Comparison of ENCODE assay signal across 8 mouse cellular contexts in the genomic region with DNA sequence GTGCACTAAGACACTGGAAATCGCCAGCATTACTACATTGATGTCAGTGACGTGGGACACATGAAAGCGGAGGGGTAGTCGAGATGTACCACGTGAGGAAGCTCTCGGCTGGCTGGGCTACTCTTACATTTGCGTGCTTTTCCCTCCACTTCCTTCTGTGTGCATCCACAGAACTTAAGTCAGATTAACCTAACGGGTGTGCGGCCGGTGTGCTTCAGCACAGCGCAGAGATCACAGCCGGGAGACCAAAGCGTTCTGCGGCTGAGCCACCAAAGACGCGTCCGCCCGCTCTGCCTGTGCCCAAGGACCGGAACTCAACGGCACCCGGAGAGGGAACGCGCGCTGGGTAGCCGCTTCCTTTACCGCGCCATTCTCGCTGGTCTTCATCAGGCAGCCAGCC. TPM values are rescaled to one million over a fixed set of nuclear protein-coding genes. Genes with fewer than 3 reads are reported as not detected.
A peak's percentile ranks its signal among the peaks of the same experiment; 100 is the strongest.
DNase-seq lines count a peak whose midpoint lies in the region; ATAC-seq lines count a peak whose summit lies in the region.

No protein-coding gene starts in this region.

- H3K4me1 ChIP-seq in heart, embryonic 11.5 days (ENCODE audit: control insufficient read depth, insufficient read depth, low read length): peaks cover 16% of the 10 kb centered on the region
- H3K4me1 ChIP-seq in hindbrain, embryonic 14.5 days (replicated peaks; ENCODE audit: control insufficient read depth, insufficient read depth, low read length): peaks cover 21% of the 10 kb centered on the region
- H3K4me1 ChIP-seq in midbrain, embryonic 13.5 days (replicated peaks): peaks cover 28% of the 10 kb centered on the region

- H3K27ac ChIP-seq in heart, embryonic 11.5 days (ENCODE audit: low read depth, low read length): no peak overlapping the region
- H3K27ac ChIP-seq in hindbrain, embryonic 14.5 days: peak overlapping the region; percentile 77
- H3K27ac ChIP-seq in midbrain, embryonic 13.5 days: peak overlapping the region; percentile 48

- DNase-seq in heart, postnatal 25 days (ENCODE audit: low spot score): no peak
- peak; percentile 45 for DNase-seq in 3T3-L1 (ENCODE audit: low read depth, low spot score)
- peak; percentile 53 for DNase-seq in brain, adult 2 months (ENCODE audit: low read depth, low spot score)
- DNase-seq in hindbrain, embryonic 14.5 days (ENCODE audit: low spot score): no peak
- DNase-seq in layer of hippocampus, postnatal 10 days (ENCODE audit: low spot score in 2 of 2): no peak
- no peak for DNase-seq in right cerebral cortex, postnatal 10 days (ENCODE audit: low spot score in 2 of 2)

- no peaks in the 10 kb centered on the region for H3K27me3 ChIP-seq in heart, embryonic 11.5 days (ENCODE audit: control insufficient read depth, insufficient read depth, low read length)
- no peaks in the 10 kb centered on the region for H3K27me3 ChIP-seq in hindbrain, embryonic 14.5 days (ENCODE audit: control insufficient read depth, insufficient read depth, low read length)
- no peaks in the 10 kb centered on the region for H3K27me3 ChIP-seq in midbrain, embryonic 13.5 days

- peak overlapping the region; percentile 87 for H3K9ac ChIP-seq in heart, embryonic 11.5 days (ENCODE audit: low read depth, low read length)
- peak overlapping the region; percentile 76 for H3K9ac ChIP-seq in hindbrain, embryonic 14.5 days
- peak overlapping the region; percentile 79 for H3K9ac ChIP-seq in midbrain, embryonic 13.5 days (replicated peaks)

- peak overlapping the region; percentile 93 for H3K4me3 ChIP-seq in heart, embryonic 11.5 days (ENCODE audit: low read depth, low read length)
- H3K4me3 ChIP-seq in hindbrain, embryonic 14.5 days (replicated peaks; ENCODE audit: low read length): peak overlapping the region; percentile 85
- H3K4me3 ChIP-seq in midbrain, embryonic 13.5 days (replicated peaks): peak overlapping the region; percentile 86

- H3K4me2 ChIP-seq in heart, embryonic 11.5 days: peak overlapping the region; percentile 94
- H3K4me2 ChIP-seq in hindbrain, embryonic 14.5 days (replicated peaks): peak overlapping the region; percentile 95
- H3K4me2 ChIP-seq in midbrain, embryonic 13.5 days (replicated peaks): peak overlapping the region; percentile 85

- intact Hi-C loops in heart, postnatal 25 days (cut with DNase I): loop anchor here (5.0 kb wide), 1 partner anchor 50 kb away; the partner anchor contains the start of genes Mms19 and Ubtd1

- no peaks in the 10 kb centered on the region for H3K9me3 ChIP-seq in heart, embryonic 11.5 days (replicated peaks; ENCODE audit: control insufficient read depth, low read length)
- H3K9me3 ChIP-seq in hindbrain, embryonic 14.5 days (ENCODE audit: control insufficient read depth, low read length): no peaks in the 10 kb centered on the region
- no peaks in the 10 kb centered on the region for H3K9me3 ChIP-seq in midbrain, embryonic 13.5 days

- peaks cover 5% of the 10 kb centered on the region for H3K36me3 ChIP-seq in heart, embryonic 11.5 days (ENCODE audit: control insufficient read depth, insufficient read depth, low read length)
- H3K36me3 ChIP-seq in hindbrain, embryonic 14.5 days (replicated peaks; ENCODE audit: control insufficient read depth, insufficient read depth): peaks cover 37% of the 10 kb centered on the region
- H3K36me3 ChIP-seq in midbrain, embryonic 13.5 days: peaks cover 28% of the 10 kb centered on the region

- ATAC-seq in heart, embryonic 11.5 days (replicated peaks; ENCODE audit: insufficient number of reproducible peaks, low FRiP score, low TSS enrichment): 0 out of 2 replicates have a peak, but pooled peaks have one; percentile 18
- ATAC-seq in hindbrain, embryonic 14.5 days (ENCODE audit: low FRiP score): peak; percentile 11
- ATAC-seq in midbrain, embryonic 13.5 days: no peak; the same call in 1 of the 2 replicates

- 1% methylated on average over 28 of the region's 28 CpGs for WGBS in heart, embryonic 11.5 days (ENCODE audit: insufficient replicate concordance)
- WGBS in hindbrain, embryonic 14.5 days: under 1% methylated on average over 28 of the region's 28 CpGs
- WGBS in midbrain, embryonic 13.5 days: under 1% methylated on average over 28 of the region's 28 CpGs

RNA-seq across cellular contexts. Expression of gene Exosc1, which starts 0.5 kb away (rescaled TPM):
- 50.6 and 54.8 TPM in 2 replicates for polyA plus RNA-seq in heart, embryonic 11.5 days (2014; fragmentation: Nextera tagmentation; extraction: Ambion mirVana)
- total RNA-seq in heart, postnatal 25 days (2021): 10 to 100 TPM; 10.8 to 12.4 TPM
- 51.9 and 64.0 TPM in 2 replicates for polyA plus RNA-seq in hindbrain, embryonic 14.5 days (2014; fragmentation: Nextera tagmentation; extraction: Ambion mirVana)
- 68.5 and 70.0 TPM in 2 replicates for polyA plus RNA-seq in midbrain, embryonic 13.5 days (2015; fragmentation: Nextera tagmentation; extraction: Ambion mirVana)
- 10 to 100 TPM; 28.8 to 32.2 TPM for total RNA-seq in layer of hippocampus, postnatal 10 days (2021)

RNA-seq across cellular contexts. Expression of gene Zdhhc16, which starts 0.6 kb away (rescaled TPM):
- 49.5 and 49.6 TPM in 2 replicates for polyA plus RNA-seq in heart, embryonic 11.5 days (2014; fragmentation: Nextera tagmentation; extraction: Ambion mirVana)
- total RNA-seq in heart, postnatal 25 days (2021): 10 to 100 TPM; 17.1 to 17.6 TPM
- 70.6 and 70.8 TPM in 2 replicates for polyA plus RNA-seq in hindbrain, embryonic 14.5 days (2014; fragmentation: Nextera tagmentation; extraction: Ambion mirVana)
- polyA plus RNA-seq in midbrain, embryonic 13.5 days (2015; fragmentation: Nextera tagmentation; extraction: Ambion mirVana): 86.1 and 87.6 TPM in 2 replicates
- 10 to 100 TPM; 60.2 to 67.4 TPM for total RNA-seq in layer of hippocampus, postnatal 10 days (2021)

RNA-seq across cellular contexts. Expression of gene Pgam1, which starts 21.0 kb away (rescaled TPM):
- 1,127 and 1,144 TPM in 2 replicates for polyA plus RNA-seq in heart, embryonic 11.5 days (2014; fragmentation: Nextera tagmentation; extraction: Ambion mirVana)
- 100 to 1,000 TPM in 1 of 2 experiments, 10 to 100 TPM in 1; 98.5 to 103 TPM for total RNA-seq in heart, postnatal 25 days (2021)
- polyA plus RNA-seq in hindbrain, embryonic 14.5 days (2014; fragmentation: Nextera tagmentation; extraction: Ambion mirVana): 498 and 547 TPM in 2 replicates
- 445 and 453 TPM in 2 replicates for polyA plus RNA-seq in midbrain, embryonic 13.5 days (2015; fragmentation: Nextera tagmentation; extraction: Ambion mirVana)
- total RNA-seq in layer of hippocampus, postnatal 10 days (2021): 100 to 1,000 TPM; 451 to 486 TPM

RNA-seq across cellular contexts. Expression of gene Rrp12, which starts 36.7 kb away (rescaled TPM):
- polyA plus RNA-seq in heart, embryonic 11.5 days (2014; fragmentation: Nextera tagmentation; extraction: Ambion mirVana): 8.5 and 10.4 TPM in 2 replicates
- total RNA-seq in heart, postnatal 25 days (2021): 10 to 100 TPM; 14.1 to 15.5 TPM
- polyA plus RNA-seq in hindbrain, embryonic 14.5 days (2014; fragmentation: Nextera tagmentation; extraction: Ambion mirVana): 13.2 and 16.2 TPM in 2 replicates
- 14.6 and 15.7 TPM in 2 replicates for polyA plus RNA-seq in midbrain, embryonic 13.5 days (2015; fragmentation: Nextera tagmentation; extraction: Ambion mirVana)
- total RNA-seq in layer of hippocampus, postnatal 10 days (2021): 10 to 100 TPM; 36.3 to 37.1 TPM

RNA-seq across cellular contexts. Expression of gene Mms19, which starts 48.3 kb away (rescaled TPM):
- polyA plus RNA-seq in heart, embryonic 11.5 days (2014; fragmentation: Nextera tagmentation; extraction: Ambion mirVana): 24.8 and 26.9 TPM in 2 replicates
- total RNA-seq in heart, postnatal 25 days (2021): 10 to 100 TPM; 13.2 to 17.2 TPM
- polyA plus RNA-seq in hindbrain, embryonic 14.5 days (2014; fragmentation: Nextera tagmentation; extraction: Ambion mirVana): 29.6 and 31.6 TPM in 2 replicates
- polyA plus RNA-seq in midbrain, embryonic 13.5 days (2015; fragmentation: Nextera tagmentation; extraction: Ambion mirVana): 32.4 and 34.8 TPM in 2 replicates
- total RNA-seq in layer of hippocampus, postnatal 10 days (2021): 10 to 100 TPM; 28.9 to 35.2 TPM

Comparison
In these comparisons a context has a peak if more than half of its experiments do, and no peak if none do; other contexts are left out.
1. DNase-seq: peak in 3T3-L1 (single experiment) and brain, adult 2 months (single experiment); none in heart, postnatal 25 days (single experiment), hindbrain, embryonic 14.5 days (single experiment), layer of hippocampus, postnatal 10 days (0 of 2) and right cerebral cortex, postnatal 10 days (0 of 2).
2. Peak in every context shown above with its lines, with median percentiles within 50 percentile points of each other: H3K4me2 ChIP-seq, H3K4me3 ChIP-seq and H3K9ac ChIP-seq.